Mouse (Mus musculus) erythroblast, embryonic 14.5 days (primary cell): ENCODE data around the gene Ltf. TPM values are rescaled to one million over a fixed set of nuclear protein-coding genes. Genes with fewer than 3 reads are reported as not detected.

ENCODE experiments used
- H3K27me3 ChIP-seq: 2 replicates; pipeline ENCODE4 v1.6.1; 2012; ENCODE audit warnings: inconsistent platforms; ENCODE audit not compliant: control insufficient read depth
- H3K36me3 ChIP-seq: 2 replicates; pipeline ENCODE4 v1.6.1; 2012; ENCODE audit warnings: mild to moderate bottlenecking, inconsistent platforms; ENCODE audit not compliant: control insufficient read depth
- H3K4me1 ChIP-seq: 2 replicates; pipeline ENCODE4 v1.6.1; 2012; ENCODE audit warnings: inconsistent platforms; ENCODE audit not compliant: control insufficient read depth
- H3K4me3 ChIP-seq: replicated peaks from 2 replicates; pipeline ENCODE3; 2012; ENCODE audit warnings: moderate library complexity, mild to moderate bottlenecking, inconsistent platforms
- H3K9me3 ChIP-seq: 2 replicates; pipeline ENCODE4 v1.6.1; 2012; ENCODE audit warnings: low read length, inconsistent platforms, mixed read lengths; ENCODE audit not compliant: control insufficient read depth
- GATA1 ChIP-seq: IDR thresholded peaks from 2 replicates; pipeline ENCODE4 v1.6.1; 2012; ENCODE audit warnings: low read length, inconsistent platforms, mixed read lengths
- TAL1 ChIP-seq: IDR thresholded peaks from 3 replicates; pipeline ENCODE4 v1.6.1; 2012; ENCODE audit warnings: low read length, inconsistent platforms, mixed read lengths
- polyA plus RNA-seq: library from polyadenylated mRNA; stranded (reverse); fragments of >175 nt; gene quantifications from 2 replicates; pipeline ENCODE4 v1.2.3, GENCODE M21; 2012

Gene Ltf
- polyA plus RNA-seq, 1 experiment = not detected

GRCm38 (mm10) chr9:111072175-111072574 lies 53.1 kb downstream of the Ltf start:
- Histone ChIP-seq H3K36me3 (no peaks in the 10 kb centered on the region), H3K27me3 (peaks cover 6% of the 10 kb centered on the region; the same call in 1 of the 2 replicates), H3K9me3 (peaks cover 3% of the 10 kb centered on the region), H3K4me3 (no peak overlapping the region), H3K4me1 (no peaks in the 10 kb centered on the region; the same call in none of the 2 replicates)
- no peak for TF ChIP-seq GATA1
- no peak for TF ChIP-seq TAL1

DNA sequence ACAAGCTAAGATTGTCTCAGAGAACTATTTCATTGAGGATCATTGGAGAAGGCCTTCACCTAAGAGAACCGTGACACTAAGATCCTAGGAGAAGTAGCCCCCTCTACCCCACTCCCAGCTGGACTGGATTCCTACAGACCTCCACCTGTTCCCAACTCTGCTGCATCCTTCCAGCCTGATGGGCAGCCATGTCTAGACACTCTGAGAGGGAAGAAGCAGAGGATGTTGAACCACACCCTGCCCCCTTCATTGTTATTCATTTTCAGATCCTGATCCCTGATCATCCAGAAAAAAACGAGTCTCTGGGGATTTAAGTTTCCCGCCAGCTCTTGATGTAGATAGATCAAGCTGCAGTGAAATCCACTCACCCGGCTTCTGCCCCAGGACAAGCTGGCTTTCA lies 53.9 kb downstream of the Ltf start:
- H3K4me3 ChIP-seq = no peak overlapping the region
- H3K27me3 ChIP-seq = peaks cover 5% of the 10 kb centered on the region; the same call in 1 of the 2 replicates
- peaks cover 5% of the 10 kb centered on the region for H3K9me3 ChIP-seq
- TF ChIP-seq GATA1 (no peak), TAL1 (no peak)
- H3K36me3 ChIP-seq = no peaks in the 10 kb centered on the region
- H3K4me1 ChIP-seq = no peaks in the 10 kb centered on the region; the same call in none of the 2 replicates

GRCm38 (mm10) chr9:111077745-111078144 lies 58.7 kb downstream of the Ltf start:
- no peaks in the 10 kb centered on the region for H3K4me1 ChIP-seq
- no peaks in the 10 kb centered on the region for H3K36me3 ChIP-seq
- no peak for TF ChIP-seq GATA1
- no peak for TF ChIP-seq TAL1
- no peaks in the 10 kb centered on the region for H3K27me3 ChIP-seq
- no peak overlapping the region for H3K4me3 ChIP-seq
- peaks cover 5% of the 10 kb centered on the region for H3K9me3 ChIP-seq

DNA sequence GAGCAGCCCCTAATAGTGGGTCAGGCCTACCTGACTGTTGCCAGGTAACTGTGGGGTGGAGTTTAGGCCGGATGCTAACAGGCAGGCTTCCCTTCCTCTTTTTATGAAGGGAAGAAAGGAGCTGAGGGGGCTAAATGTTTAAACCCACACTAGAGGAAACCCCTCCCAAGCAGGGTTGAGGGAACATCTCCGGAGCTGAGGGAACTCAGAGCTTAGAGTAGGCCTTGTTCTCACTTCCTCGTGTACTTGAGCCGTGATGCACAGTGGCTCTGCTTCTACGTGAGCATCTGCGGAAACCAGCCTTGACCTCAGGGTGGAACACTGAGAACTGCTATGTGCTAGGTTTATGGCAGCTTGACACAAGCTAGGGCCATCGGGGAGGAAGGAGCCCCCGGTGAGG lies 61.7 kb downstream of the Ltf start:
- Histone ChIP-seq H3K9me3 (0 out of 2 replicates have a peak, but pooled peaks cover 2% of the 10 kb centered on the region), H3K4me1 (no peaks in the 10 kb centered on the region), H3K27me3 (peaks cover 3% of the 10 kb centered on the region), H3K36me3 (no peaks in the 10 kb centered on the region), H3K4me3 (no peak overlapping the region)
- TF ChIP-seq TAL1 (no peak), GATA1 (no peak)

DNA sequence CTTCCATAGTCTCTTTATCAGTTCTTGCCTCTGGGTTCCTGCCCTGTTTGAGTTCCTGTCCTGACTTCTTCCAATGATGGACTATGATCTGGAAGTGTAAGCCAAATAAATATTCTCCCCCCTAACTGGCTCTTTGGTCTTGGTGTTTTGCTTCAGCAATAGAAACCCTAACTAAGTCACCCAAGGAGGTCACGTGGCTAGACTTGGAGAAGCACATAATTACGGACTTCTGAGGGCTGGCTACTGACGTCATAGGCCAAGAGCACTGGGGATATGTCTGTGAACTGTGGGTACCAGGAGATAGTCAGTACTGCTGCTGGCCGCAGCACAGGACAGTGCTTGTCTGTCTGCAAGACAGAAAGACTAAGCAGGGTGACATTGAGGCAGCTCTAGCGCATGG lies 62.7 kb downstream of the Ltf start:
- Histone ChIP-seq H3K36me3 (no peaks in the 10 kb centered on the region), H3K9me3 (0 out of 2 replicates have a peak, but pooled peaks cover 2% of the 10 kb centered on the region), H3K4me1 (no peaks in the 10 kb centered on the region), H3K27me3 (peaks cover 3% of the 10 kb centered on the region), H3K4me3 (no peak overlapping the region)
- TF ChIP-seq TAL1 = no peak
- no peak for TF ChIP-seq GATA1

DNA sequence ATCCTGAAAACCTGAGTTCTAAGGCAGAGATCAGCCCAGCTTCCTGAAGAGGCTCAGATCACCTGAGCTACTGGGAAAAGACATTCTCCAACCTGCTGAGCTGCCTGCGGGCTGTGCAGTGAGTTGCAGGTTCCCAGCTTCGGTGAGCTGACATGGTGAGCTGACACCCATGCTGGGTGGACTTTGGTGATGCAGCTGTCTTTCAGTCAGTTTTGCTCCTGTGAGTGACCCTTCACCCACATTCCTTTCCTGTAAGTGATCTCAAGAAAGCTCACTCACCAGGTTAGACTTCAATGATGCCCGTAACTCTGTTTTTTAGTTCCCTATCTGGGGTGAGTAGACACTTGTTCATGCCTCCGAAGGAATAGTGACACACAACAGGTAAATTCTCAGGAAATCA lies 66.3 kb downstream of the Ltf start:
- Histone ChIP-seq H3K9me3 (no peaks in the 10 kb centered on the region), H3K4me3 (no peak overlapping the region), H3K27me3 (peaks cover 10% of the 10 kb centered on the region), H3K36me3 (no peaks in the 10 kb centered on the region), H3K4me1 (no peaks in the 10 kb centered on the region)
- TF ChIP-seq TAL1 (no peak), GATA1 (no peak)

DNA sequence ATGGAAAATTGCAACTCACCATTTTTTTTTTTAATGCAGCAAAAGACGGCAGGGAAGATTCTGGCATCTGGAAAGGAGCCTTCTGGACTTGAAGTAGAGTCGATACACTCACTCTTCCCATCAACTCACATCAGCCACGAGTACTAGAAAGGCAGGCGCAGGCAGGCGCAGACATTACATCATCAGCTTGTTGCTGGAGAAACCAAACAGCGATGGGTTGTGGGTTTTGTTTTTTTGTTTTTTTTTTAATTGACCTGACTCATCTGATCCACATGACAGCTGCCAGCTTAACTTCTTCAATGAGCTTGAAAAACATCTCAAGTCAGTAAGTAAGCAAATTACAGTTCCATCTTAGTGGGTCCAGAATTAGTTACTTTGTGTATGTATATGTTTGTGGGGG lies 67.1 kb downstream of the Ltf start:
- H3K4me1 ChIP-seq = no peaks in the 10 kb centered on the region
- no peaks in the 10 kb centered on the region for H3K9me3 ChIP-seq
- TF ChIP-seq TAL1 (no peak), GATA1 (no peak)
- no peak overlapping the region for H3K4me3 ChIP-seq
- H3K36me3 ChIP-seq = no peaks in the 10 kb centered on the region
- peaks cover 10% of the 10 kb centered on the region for H3K27me3 ChIP-seq

DNA sequence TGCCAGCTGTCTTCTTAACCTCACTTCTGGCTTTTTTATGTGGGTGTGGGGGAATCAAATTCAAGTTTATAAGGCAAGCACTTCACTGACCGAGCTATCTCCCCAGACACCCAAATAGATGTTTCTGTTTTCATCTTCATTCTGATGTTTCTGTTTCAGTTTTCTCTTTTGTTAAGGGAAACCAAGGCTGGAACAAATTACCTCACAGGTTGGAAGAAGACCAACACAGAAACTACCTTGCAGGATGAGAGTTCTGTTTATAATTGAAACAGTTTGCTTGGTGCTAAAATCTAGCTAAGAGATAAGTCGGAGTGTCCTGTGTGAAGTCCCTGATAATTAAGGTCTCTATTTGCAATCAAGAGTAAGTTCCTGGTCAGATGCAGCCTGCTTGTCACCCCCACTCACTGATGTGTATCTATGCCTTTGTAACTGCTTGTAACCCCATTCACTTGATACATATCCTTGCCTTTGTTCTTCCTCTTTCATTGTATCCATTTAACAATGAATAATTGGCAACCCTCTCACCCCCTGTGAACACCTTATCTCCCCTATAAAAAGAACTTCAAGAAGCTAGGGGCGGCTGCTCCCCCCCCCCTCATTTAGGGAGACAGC lies 68.0 kb downstream of the Ltf start:
- no peak for TF ChIP-seq TAL1
- Histone ChIP-seq H3K9me3 (no peaks in the 10 kb centered on the region), H3K4me3 (no peak overlapping the region), H3K36me3 (no peaks in the 10 kb centered on the region), H3K27me3 (peaks cover 10% of the 10 kb centered on the region), H3K4me1 (no peaks in the 10 kb centered on the region)

DNA sequence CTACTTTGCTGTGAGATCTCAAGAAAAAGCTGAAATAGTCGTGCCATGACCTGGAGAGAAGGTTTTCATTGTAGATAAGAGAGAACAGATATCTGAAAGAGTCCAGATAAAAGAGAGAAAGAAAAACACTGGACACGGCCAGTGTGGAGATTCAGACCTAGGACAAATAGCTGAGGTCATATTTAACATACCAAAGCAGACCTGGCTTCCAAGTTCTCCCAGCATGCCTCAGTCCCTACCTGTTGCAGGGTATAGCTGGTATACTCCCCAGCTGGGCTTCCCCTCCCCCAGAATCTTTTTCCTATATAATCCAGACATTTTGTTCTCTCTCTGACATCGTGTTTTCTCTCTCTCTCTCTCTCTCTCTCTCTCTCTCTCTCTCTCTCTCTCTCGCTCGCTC lies 68.9 kb downstream of the Ltf start:
- Histone ChIP-seq H3K4me1 (no peaks in the 10 kb centered on the region), H3K9me3 (no peaks in the 10 kb centered on the region), H3K4me3 (no peak overlapping the region), H3K36me3 (no peaks in the 10 kb centered on the region), H3K27me3 (peaks cover 10% of the 10 kb centered on the region)
- no peak for TF ChIP-seq GATA1

- TF ChIP-seq TAL1 (no peak), GATA1 (no peak)
- Histone ChIP-seq H3K27me3 (peaks cover 10% of the 10 kb centered on the region), H3K9me3 (no peaks in the 10 kb centered on the region), H3K4me3 (no peak overlapping the region), H3K36me3 (no peaks in the 10 kb centered on the region), H3K4me1 (no peaks in the 10 kb centered on the region)
Measured at GRCm38 (mm10) chr9:111088886-111089285, 69.8 kb downstream of the Ltf start.

Other genes with a start within 250 kb of the Ltf start
- gene Prss42, start 221.1 kb upstream of the Ltf start, polyA plus RNA-seq = not detected in 2 replicates
- 0.02 TPM in 1 of 2 replicates, not detected in the other for gene Prss44, start 205.3 kb upstream of the Ltf start, polyA plus RNA-seq
- gene Prss43, start 192.6 kb upstream of the Ltf start, polyA plus RNA-seq = not detected in 2 replicates
- not detected in 2 replicates for gene Prss45, start 184.7 kb upstream of the Ltf start, polyA plus RNA-seq
- gene Prss46, start 174.8 kb upstream of the Ltf start, polyA plus RNA-seq = not detected in 2 replicates
- 0.87 and 3.1 TPM in 2 replicates for gene Prss50, start 161.3 kb upstream of the Ltf start, polyA plus RNA-seq
- 0.02 and 0.05 TPM in 2 replicates for gene Als2cl, start 139.4 kb upstream of the Ltf start, polyA plus RNA-seq
- gene Tmie, start 139.2 kb upstream of the Ltf start, polyA plus RNA-seq = not detected in 2 replicates
- not detected in 2 replicates for gene Fam240a, start 102.4 kb upstream of the Ltf start, polyA plus RNA-seq
- gene Tdgf1, start 73.1 kb upstream of the Ltf start, polyA plus RNA-seq = not detected in 2 replicates
- not detected in 2 replicates for gene Lrrc2, start 67.7 kb upstream of the Ltf start, polyA plus RNA-seq
- 0.02 TPM in 1 of 2 replicates, not detected in the other for gene Rtp3, start 28.7 kb upstream of the Ltf start, polyA plus RNA-seq
- 0.87 and 1.3 TPM in 2 replicates for gene Ccrl2, start 38.2 kb downstream of the Ltf start, polyA plus RNA-seq
- 1.6 and 3.0 TPM in 2 replicates for gene Lrrfip2, start 98.3 kb downstream of the Ltf start, polyA plus RNA-seq